Mouse (Mus musculus): ENCODE results near the gene Pld1. TPM values are rescaled to one million over a fixed set of nuclear protein-coding genes. Genes with fewer than 3 reads are reported as not detected.

The Pld1 gene
- polyA plus RNA-seq, 1 experiment from 2014 or later, result 3.5 TPM

GRCm38 (mm10) chr3:27950726-27951125, 12.2 kb downstream of the Pld1 start:
- Histone ChIP-seq H3K36me3 (no peaks in the 10 kb centered on the region), H3K9ac (replicated peaks) (no peak overlapping the region), H3K4me1 (replicated peaks) (no peaks in the 10 kb centered on the region), H3K27ac (no peak overlapping the region), H3K9me3 (no peaks in the 10 kb centered on the region), H3K4me2 (replicated peaks) (no peak overlapping the region), H3K27me3 (no peaks in the 10 kb centered on the region), H3K4me3 (replicated peaks) (no peak overlapping the region)
- no peak for ATAC-seq
- 95% methylated on average over 2 of the region's 2 CpGs for whole genome bisulfite sequencing

- Histone ChIP-seq H3K4me2 (replicated peaks) (no peak overlapping the region), H3K27ac (no peak overlapping the region), H3K27me3 (no peaks in the 10 kb centered on the region), H3K36me3 (no peaks in the 10 kb centered on the region), H3K4me1 (replicated peaks) (no peaks in the 10 kb centered on the region), H3K9ac (replicated peaks) (no peak overlapping the region), H3K9me3 (no peaks in the 10 kb centered on the region), H3K4me3 (replicated peaks) (no peak overlapping the region)
- WGBS, result 91% methylated on average over 4 of the region's 4 CpGs
- no peak for ATAC-seq
These were observed 13.2 kb downstream of the Pld1 start for GRCm38 (mm10) chr3:27951721-27952120.

GRCm38 (mm10) chr3:27956006-27956405, 17.5 kb downstream of the Pld1 start:
- Histone ChIP-seq H3K4me1 (replicated peaks) (no peaks in the 10 kb centered on the region), H3K36me3 (no peaks in the 10 kb centered on the region), H3K27ac (no peak overlapping the region), H3K27me3 (no peaks in the 10 kb centered on the region), H3K9me3 (no peaks in the 10 kb centered on the region), H3K4me3 (replicated peaks) (no peak overlapping the region), H3K4me2 (replicated peaks) (no peak overlapping the region), H3K9ac (replicated peaks) (no peak overlapping the region)
- 93% methylated on average over 1 of the region's 1 CpGs for WGBS
- no peak for ATAC-seq

GRCm38 (mm10) chr3:27959221-27959620, 20.7 kb downstream of the Pld1 start:
- H3K36me3 ChIP-seq, result no peaks in the 10 kb centered on the region
- H3K9ac ChIP-seq (replicated peaks), result no peak overlapping the region
- 89% methylated on average over 6 of the region's 6 CpGs for WGBS
- ATAC-seq, result no peak
- H3K27me3 ChIP-seq, result no peaks in the 10 kb centered on the region
- no peak overlapping the region for H3K4me2 ChIP-seq (replicated peaks)
- no peaks in the 10 kb centered on the region for H3K9me3 ChIP-seq
- peaks cover 12% of the 10 kb centered on the region for H3K4me1 ChIP-seq (replicated peaks)
- no peak overlapping the region for H3K4me3 ChIP-seq (replicated peaks)
- H3K27ac ChIP-seq, result no peak overlapping the region

GRCm38 (mm10) chr3:27961162-27961561, 22.7 kb downstream of the Pld1 start:
- H3K4me2 ChIP-seq (replicated peaks), result no peak overlapping the region
- ATAC-seq, result no peak

GRCm38 (mm10) chr3:27963795-27964201, 25.3 kb downstream of the Pld1 start:
- H3K4me1 ChIP-seq (replicated peaks), result peaks cover 14% of the 10 kb centered on the region
- no peaks in the 10 kb centered on the region for H3K27me3 ChIP-seq
- no peaks in the 10 kb centered on the region for H3K9me3 ChIP-seq
- no peaks in the 10 kb centered on the region for H3K36me3 ChIP-seq
- 17% methylated on average over 6 of the region's 6 CpGs for WGBS
- no peak overlapping the region for H3K27ac ChIP-seq
- peak; percentile 65 for ATAC-seq
- no peak overlapping the region for H3K4me3 ChIP-seq (replicated peaks)
- H3K4me2 ChIP-seq (replicated peaks), result no peak overlapping the region
- H3K9ac ChIP-seq (replicated peaks), result no peak overlapping the region

More at GRCm38 (mm10) chr3:27961162-27961561, 22.7 kb downstream of the Pld1 start:
- H3K4me3 ChIP-seq (replicated peaks), result no peak overlapping the region
- no peaks in the 10 kb centered on the region for H3K9me3 ChIP-seq
- no peak overlapping the region for H3K9ac ChIP-seq (replicated peaks)
- H3K27ac ChIP-seq, result no peak overlapping the region
- no peaks in the 10 kb centered on the region for H3K27me3 ChIP-seq
- peaks cover 14% of the 10 kb centered on the region for H3K4me1 ChIP-seq (replicated peaks)
- 91% methylated on average over 3 of the region's 3 CpGs for WGBS
- no peaks in the 10 kb centered on the region for H3K36me3 ChIP-seq

- Histone ChIP-seq H3K36me3 (no peaks in the 10 kb centered on the region), H3K4me1 (replicated peaks) (peaks cover 7% of the 10 kb centered on the region), H3K4me3 (replicated peaks) (no peak overlapping the region), H3K27ac (no peak overlapping the region), H3K27me3 (no peaks in the 10 kb centered on the region), H3K9me3 (no peaks in the 10 kb centered on the region), H3K4me2 (replicated peaks) (no peak overlapping the region), H3K9ac (replicated peaks) (no peak overlapping the region)
- no peak for ATAC-seq
- 93% methylated on average over 8 of the region's 8 CpGs for WGBS
These were observed 30.2 kb downstream of the Pld1 start for GRCm38 (mm10) chr3:27968671-27969070.

GRCm38 (mm10) chr3:27973936-27974335, 35.4 kb downstream of the Pld1 start:
- Histone ChIP-seq H3K4me3 (replicated peaks) (no peak overlapping the region), H3K9me3 (no peaks in the 10 kb centered on the region), H3K27ac (no peak overlapping the region), H3K4me2 (replicated peaks) (no peak overlapping the region), H3K9ac (replicated peaks) (no peak overlapping the region), H3K27me3 (no peaks in the 10 kb centered on the region), H3K4me1 (replicated peaks) (0 out of 2 replicates have a peak, but pooled peaks cover 5% of the 10 kb centered on the region), H3K36me3 (no peaks in the 10 kb centered on the region)
- WGBS, result 93% methylated on average over 7 of the region's 7 CpGs
- no peak for ATAC-seq

- Histone ChIP-seq H3K36me3 (no peaks in the 10 kb centered on the region), H3K4me1 (replicated peaks) (0 out of 2 replicates have a peak, but pooled peaks cover 5% of the 10 kb centered on the region), H3K9me3 (no peaks in the 10 kb centered on the region), H3K27me3 (no peaks in the 10 kb centered on the region), H3K4me2 (replicated peaks) (no peak overlapping the region), H3K4me3 (replicated peaks) (no peak overlapping the region), H3K27ac (no peak overlapping the region), H3K9ac (replicated peaks) (no peak overlapping the region)
- WGBS, result 97% methylated on average over 3 of the region's 3 CpGs
- ATAC-seq, result no peak
These were observed 36.5 kb downstream of the Pld1 start for GRCm38 (mm10) chr3:27974981-27975380.

GRCm38 (mm10) chr3:27976931-27977544, 38.5 kb downstream of the Pld1 start:
- Histone ChIP-seq H3K27ac (no peak overlapping the region), H3K36me3 (no peaks in the 10 kb centered on the region), H3K27me3 (no peaks in the 10 kb centered on the region), H3K4me3 (replicated peaks) (no peak overlapping the region), H3K4me2 (replicated peaks) (no peak overlapping the region), H3K4me1 (replicated peaks) (0 out of 2 replicates have a peak, but pooled peaks cover 5% of the 10 kb centered on the region), H3K9ac (replicated peaks) (no peak overlapping the region), H3K9me3 (no peaks in the 10 kb centered on the region)
- WGBS, result 78% methylated on average over 10 of the region's 10 CpGs
- ATAC-seq, result no peak

GRCm38 (mm10) chr3:27978030-27978723, 39.7 kb downstream of the Pld1 start:
- H3K4me3 ChIP-seq (replicated peaks), result no peak overlapping the region
- no peaks in the 10 kb centered on the region for H3K9me3 ChIP-seq
- H3K36me3 ChIP-seq, result no peaks in the 10 kb centered on the region
- H3K4me1 ChIP-seq (replicated peaks), result 0 out of 2 replicates have a peak, but pooled peaks cover 5% of the 10 kb centered on the region
- peak; percentile 65 for ATAC-seq
- H3K27ac ChIP-seq, result no peak overlapping the region
- no peak overlapping the region for H3K9ac ChIP-seq (replicated peaks)
- no peak overlapping the region for H3K4me2 ChIP-seq (replicated peaks)
- 54% methylated on average over 9 of the region's 9 CpGs for WGBS
- H3K27me3 ChIP-seq, result no peaks in the 10 kb centered on the region

GRCm38 (mm10) chr3:27981591-27981990, 43.1 kb downstream of the Pld1 start:
- Histone ChIP-seq H3K36me3 (no peaks in the 10 kb centered on the region), H3K9ac (replicated peaks) (no peak overlapping the region), H3K9me3 (no peaks in the 10 kb centered on the region), H3K4me2 (replicated peaks) (no peak overlapping the region), H3K27me3 (no peaks in the 10 kb centered on the region), H3K4me3 (replicated peaks) (no peak overlapping the region), H3K4me1 (replicated peaks) (peaks cover 20% of the 10 kb centered on the region), H3K27ac (no peak overlapping the region)
- no peak for ATAC-seq
- 55% methylated on average over 4 of the region's 4 CpGs for WGBS
